8 mouse cellular contexts compared by ENCODE assay signal in the genomic region with DNA sequence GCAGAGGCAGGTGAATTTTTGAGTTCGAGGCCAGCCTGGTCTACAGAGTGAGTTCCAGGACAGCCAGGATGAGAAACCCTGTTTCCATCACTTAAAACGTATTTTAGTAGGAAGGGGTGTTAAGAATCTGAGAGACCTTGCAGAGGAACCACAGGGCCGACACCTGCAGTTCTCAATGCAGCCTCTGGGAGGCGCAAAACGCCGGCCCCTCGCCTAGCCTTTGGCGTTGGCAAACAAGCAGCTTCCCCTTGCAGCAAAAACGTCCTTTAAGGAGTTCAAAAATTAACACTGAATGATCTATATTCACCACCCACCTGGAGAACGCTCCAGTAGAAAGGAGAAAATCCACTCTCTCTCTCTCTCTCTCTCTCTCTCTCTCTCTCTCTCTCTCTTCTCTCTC. TPM values are rescaled to one million over a fixed set of nuclear protein-coding genes. Genes with fewer than 3 reads are reported as not detected.
DNase-seq lines count a peak whose midpoint lies in the region; ATAC-seq and TF ChIP-seq lines count a peak whose summit lies in the region.

No protein-coding gene starts in this region.

- no peak overlapping the region for H3K4me3 ChIP-seq in kidney, postnatal 0 days (replicated peaks; ENCODE audit: low read depth, low read length)
- H3K4me3 ChIP-seq in lung, embryonic 15.5 days = no peak overlapping the region

- H3K27ac ChIP-seq in kidney, postnatal 0 days = no peak overlapping the region
- H3K27ac ChIP-seq in lung, embryonic 15.5 days = peak overlapping the region; percentile 94; the same call in 1 of the 2 replicates

- WGBS in kidney, postnatal 0 days = 19% methylated on average over 10 of the region's 10 CpGs
- 14% methylated on average over 10 of the region's 10 CpGs for WGBS in lung, embryonic 15.5 days

- peak; percentile 86 for TF ChIP-seq CTCF in kidney, postnatal 0 days (IDR thresholded peaks at IDR 0.05; ENCODE audit: low read depth)

- peak; percentile 50 to 72 for DNase-seq in monocyte, adult 2 months (ENCODE audit: low read depth in 1 of 2, low spot score in 2 of 2)
- peak; percentile 59 for DNase-seq in cerebellum, adult 11-12 months
- peak; percentile 73 for DNase-seq in gastrocnemius, postnatal 25 days
- DNase-seq in kidney, postnatal 0 days (ENCODE audit: low spot score) = peak; percentile 84
- peak; percentile 69 to 76 for DNase-seq in right cerebral cortex, postnatal 10 days (ENCODE audit: low spot score in 2 of 2)
- peak; percentile 63 to 85 for DNase-seq in urinary bladder, postnatal 4 days (ENCODE audit: low spot score in 2 of 2)

- H3K27me3 ChIP-seq in kidney, postnatal 0 days (ENCODE audit: insufficient read depth, low read length) = no peaks in the 10 kb centered on the region
- H3K27me3 ChIP-seq in lung, embryonic 15.5 days = peaks cover 39% of the 10 kb centered on the region

- no peaks in the 10 kb centered on the region for H3K9me3 ChIP-seq in kidney, postnatal 0 days (replicated peaks; ENCODE audit: low read length)
- H3K9me3 ChIP-seq in lung, embryonic 15.5 days = no peaks in the 10 kb centered on the region

- H3K9ac ChIP-seq in kidney, postnatal 0 days (ENCODE audit: low read depth, low read length) = no peak overlapping the region
- H3K9ac ChIP-seq in lung, embryonic 15.5 days = no peak overlapping the region

- no peak overlapping the region for H3K4me2 ChIP-seq in kidney, postnatal 0 days (ENCODE audit: low read length)
- H3K4me2 ChIP-seq in lung, embryonic 15.5 days = no peak overlapping the region

- H3K36me3 ChIP-seq in kidney, postnatal 0 days (ENCODE audit: insufficient read depth, low read length) = no peaks in the 10 kb centered on the region
- H3K36me3 ChIP-seq in lung, embryonic 15.5 days = no peaks in the 10 kb centered on the region

- peaks cover 15% of the 10 kb centered on the region for H3K4me1 ChIP-seq in kidney, postnatal 0 days (replicated peaks; ENCODE audit: insufficient read depth, low read length)
- H3K4me1 ChIP-seq in lung, embryonic 15.5 days = peaks cover 41% of the 10 kb centered on the region

- ATAC-seq in monocyte, adult 5-6 weeks (replicated peaks; ENCODE audit: insufficient number of reproducible peaks, low FRiP score, low TSS enrichment, poor library complexity, severe bottlenecking) = no peak
- ATAC-seq in kidney, postnatal 0 days (replicated peaks; ENCODE audit: low FRiP score, low read depth) = no peak
- ATAC-seq in lung, embryonic 15.5 days (ENCODE audit: borderline replicate concordance, extremely low read depth, low FRiP score, low TSS enrichment) = no peak

RNA-seq across cellular contexts. Expression of a gene that starts 1.8 kb away (rescaled TPM):
- 17.5 to 34.3 TPM (median 24.0 TPM) in 3 replicates for total RNA-seq in monocyte, adult 5-6 weeks (2017)
- total RNA-seq in gastrocnemius, postnatal 25 days (2021) = 10 to 100 TPM; 15.3 to 17.4 TPM
- 58.0 and 60.1 TPM in 2 replicates for polyA plus RNA-seq in kidney, postnatal 0 days (2015; fragmentation: Nextera tagmentation; extraction: Ambion mirVana)
- 50.3 and 50.9 TPM in 2 replicates for polyA plus RNA-seq in lung, embryonic 15.5 days (2015; fragmentation: Nextera tagmentation; extraction: Ambion mirVana)

RNA-seq across cellular contexts. Expression of a gene that starts 51.1 kb away (rescaled TPM):
- 134 to 201 TPM (median 136 TPM) in 3 replicates for total RNA-seq in monocyte, adult 5-6 weeks (2017)
- total RNA-seq in gastrocnemius, postnatal 25 days (2021) = 100 to 1,000 TPM; 132 to 144 TPM
- 23.8 and 24.6 TPM in 2 replicates for polyA plus RNA-seq in kidney, postnatal 0 days (2015; fragmentation: Nextera tagmentation; extraction: Ambion mirVana)
- polyA plus RNA-seq in lung, embryonic 15.5 days (2015; fragmentation: Nextera tagmentation; extraction: Ambion mirVana) = 9.7 and 10.0 TPM in 2 replicates
